Mouse (Mus musculus): ENCODE data around the gene Sorcs3. TPM values are rescaled to one million over a fixed set of nuclear protein-coding genes. Genes with fewer than 3 reads are reported as not detected.

Sorcs3 gene
- total and polyA plus RNA-seq, 3 experiments = not detected

- intact Hi-C loops (cut with DNase I) = no loop called here
- TF ChIP-seq POLR2A (IDR thresholded peaks at IDR 0.05; ENCODE audit: insufficient read depth, low read depth, low read length) = no peak
- no peak for TF ChIP-seq CTCF (IDR thresholded peaks at IDR 0.05)
- TF ChIP-seq EP300 (IDR thresholded peaks at IDR 0.05; ENCODE audit: insufficient read depth, low read depth, low read length) = no peak
- Histone ChIP-seq H3K4me1 (ENCODE audit: control insufficient read depth, insufficient read depth, low read length) (no peaks in the 10 kb centered on the region), H3K27me3 (ENCODE audit: control insufficient read depth, insufficient read depth, low read length) (no peaks in the 10 kb centered on the region), H3K4me3 (no peak overlapping the region), H3K36me3 (ENCODE audit: control insufficient read depth, insufficient read depth, low read length) (no peaks in the 10 kb centered on the region), H3K27ac (no peak overlapping the region), H3K9ac (ENCODE audit: low read depth, low read length) (no peak overlapping the region), H3K79me2 (replicated peaks; ENCODE audit: control insufficient read depth, insufficient read depth, low read length) (no peaks in the 10 kb centered on the region)
- WGBS = 47% methylated on average over 10 of the region's 10 CpGs
- no peak for DNase-seq
Observed at GRCm38 (mm10) chr19:48368056-48368455, 162.2 kb downstream of the Sorcs3 start.

- Histone ChIP-seq H3K4me3 (no peak overlapping the region), H3K79me2 (replicated peaks; ENCODE audit: control insufficient read depth, insufficient read depth, low read length) (no peaks in the 10 kb centered on the region), H3K27me3 (ENCODE audit: control insufficient read depth, insufficient read depth, low read length) (no peaks in the 10 kb centered on the region), H3K9ac (ENCODE audit: low read depth, low read length) (no peak overlapping the region), H3K36me3 (ENCODE audit: control insufficient read depth, insufficient read depth, low read length) (no peaks in the 10 kb centered on the region), H3K4me1 (ENCODE audit: control insufficient read depth, insufficient read depth, low read length) (no peaks in the 10 kb centered on the region), H3K27ac (no peak overlapping the region)
- intact Hi-C loops (cut with DNase I) = no loop called here
- TF ChIP-seq POLR2A (IDR thresholded peaks at IDR 0.05; ENCODE audit: insufficient read depth, low read depth, low read length) (no peak), EP300 (IDR thresholded peaks at IDR 0.05; ENCODE audit: insufficient read depth, low read depth, low read length) (no peak), CTCF (IDR thresholded peaks at IDR 0.05) (no peak)
- 67% methylated on average over 9 of the region's 9 CpGs for WGBS
- DNase-seq = no peak
Observed at GRCm38 (mm10) chr19:48371787-48372186, 166.0 kb downstream of the Sorcs3 start.

- Histone ChIP-seq H3K9ac (ENCODE audit: low read depth, low read length) (no peak overlapping the region), H3K4me3 (no peak overlapping the region), H3K27ac (no peak overlapping the region), H3K36me3 (ENCODE audit: control insufficient read depth, insufficient read depth, low read length) (no peaks in the 10 kb centered on the region), H3K4me1 (ENCODE audit: control insufficient read depth, insufficient read depth, low read length) (no peaks in the 10 kb centered on the region), H3K79me2 (replicated peaks; ENCODE audit: control insufficient read depth, insufficient read depth, low read length) (no peaks in the 10 kb centered on the region), H3K27me3 (ENCODE audit: control insufficient read depth, insufficient read depth, low read length) (no peaks in the 10 kb centered on the region)
- no peak for TF ChIP-seq CTCF (IDR thresholded peaks at IDR 0.05)
- no peak for TF ChIP-seq EP300 (IDR thresholded peaks at IDR 0.05; ENCODE audit: insufficient read depth, low read depth, low read length)
- TF ChIP-seq POLR2A (IDR thresholded peaks at IDR 0.05; ENCODE audit: insufficient read depth, low read depth, low read length) = no peak
- no peak for DNase-seq
- intact Hi-C loops (cut with DNase I) = no loop called here
- WGBS = 71% methylated on average over 11 of the region's 11 CpGs
Observed at GRCm38 (mm10) chr19:48378006-48378540, 172.2 kb downstream of the Sorcs3 start.

- intact Hi-C loops (cut with DNase I) = loop anchor here (5.0 kb wide), 1 partner anchor 189 kb away; no protein-coding TSS in a partner anchor
- Histone ChIP-seq H3K27me3 (ENCODE audit: control insufficient read depth, insufficient read depth, low read length) (no peaks in the 10 kb centered on the region), H3K79me2 (replicated peaks; ENCODE audit: control insufficient read depth, insufficient read depth, low read length) (no peaks in the 10 kb centered on the region), H3K4me3 (no peak overlapping the region), H3K27ac (no peak overlapping the region), H3K4me1 (ENCODE audit: control insufficient read depth, insufficient read depth, low read length) (no peaks in the 10 kb centered on the region), H3K36me3 (ENCODE audit: control insufficient read depth, insufficient read depth, low read length) (no peaks in the 10 kb centered on the region), H3K9ac (ENCODE audit: low read depth, low read length) (no peak overlapping the region)
- WGBS = 44% methylated on average over 1 of the region's 1 CpGs
- no peak for DNase-seq
- TF ChIP-seq CTCF (IDR thresholded peaks at IDR 0.05) = peak; percentile 58
- no peak for TF ChIP-seq POLR2A (IDR thresholded peaks at IDR 0.05; ENCODE audit: insufficient read depth, low read depth, low read length)
Observed at GRCm38 (mm10) chr19:48391551-48391950, 185.7 kb downstream of the Sorcs3 start.

- no peak for TF ChIP-seq CTCF (IDR thresholded peaks at IDR 0.05)
- TF ChIP-seq POLR2A (IDR thresholded peaks at IDR 0.05; ENCODE audit: insufficient read depth, low read depth, low read length) = no peak
- no peak for TF ChIP-seq EP300 (IDR thresholded peaks at IDR 0.05; ENCODE audit: insufficient read depth, low read depth, low read length)
- intact Hi-C loops (cut with DNase I) = no loop called here
- H3K79me2 ChIP-seq (replicated peaks; ENCODE audit: control insufficient read depth, insufficient read depth, low read length) = no peaks in the 10 kb centered on the region
- no peaks in the 10 kb centered on the region for H3K27me3 ChIP-seq (ENCODE audit: control insufficient read depth, insufficient read depth, low read length)
- H3K4me3 ChIP-seq = no peak overlapping the region
- WGBS = 68% methylated on average over 7 of the region's 7 CpGs
- DNase-seq = no peak
- H3K9ac ChIP-seq (ENCODE audit: low read depth, low read length) = no peak overlapping the region
- no peak overlapping the region for H3K27ac ChIP-seq
- H3K36me3 ChIP-seq (ENCODE audit: control insufficient read depth, insufficient read depth, low read length) = no peaks in the 10 kb centered on the region
- H3K4me1 ChIP-seq (ENCODE audit: control insufficient read depth, insufficient read depth, low read length) = no peaks in the 10 kb centered on the region
Observed at GRCm38 (mm10) chr19:48404774-48405495, 199.1 kb downstream of the Sorcs3 start.

- Histone ChIP-seq H3K27ac (no peak overlapping the region), H3K9ac (ENCODE audit: low read depth, low read length) (no peak overlapping the region)
- intact Hi-C loops (cut with DNase I) = no loop called here
Observed at GRCm38 (mm10) chr19:48408221-48408620, 202.4 kb downstream of the Sorcs3 start.

More at GRCm38 (mm10) chr19:48408221-48408620, 202.4 kb downstream of the Sorcs3 start:
- no peak for DNase-seq
- Histone ChIP-seq H3K4me3 (no peak overlapping the region), H3K79me2 (replicated peaks; ENCODE audit: control insufficient read depth, insufficient read depth, low read length) (no peaks in the 10 kb centered on the region), H3K36me3 (ENCODE audit: control insufficient read depth, insufficient read depth, low read length) (no peaks in the 10 kb centered on the region), H3K27me3 (ENCODE audit: control insufficient read depth, insufficient read depth, low read length) (no peaks in the 10 kb centered on the region), H3K4me1 (ENCODE audit: control insufficient read depth, insufficient read depth, low read length) (no peaks in the 10 kb centered on the region)
- TF ChIP-seq POLR2A (IDR thresholded peaks at IDR 0.05; ENCODE audit: insufficient read depth, low read depth, low read length) = no peak
- no peak for TF ChIP-seq EP300 (IDR thresholded peaks at IDR 0.05; ENCODE audit: insufficient read depth, low read depth, low read length)
- no peak for TF ChIP-seq CTCF (IDR thresholded peaks at IDR 0.05)
- 69% methylated on average over 4 of the region's 4 CpGs for WGBS

Measured in heart, adult 2 months (tissue).